Mouse (Mus musculus) cortical plate, adult 2 months (tissue): ENCODE data around the gene Pkmyt1. TPM values are rescaled to one million over a fixed set of nuclear protein-coding genes. Genes with fewer than 3 reads are reported as not detected.

ENCODE experiments used
- H3K27ac ChIP-seq: fragments of 200-500 bp; 2 replicates; pipeline ENCODE4 v1.5.1; 2012; ENCODE audit warnings: low read length, control low read depth, inconsistent platforms; ENCODE audit not compliant: insufficient read depth
- H3K4me1 ChIP-seq: fragments of 200-500 bp; 2 replicates; pipeline ENCODE4 v1.6.1; 2011; ENCODE audit warnings: low read length; ENCODE audit not compliant: control insufficient read depth, insufficient read depth
- H3K4me3 ChIP-seq: fragments of 200-500 bp; 2 replicates; pipeline ENCODE4 v1.5.1; 2011; ENCODE audit warnings: mild to moderate bottlenecking, low read length, control low read depth; ENCODE audit not compliant: insufficient read depth
- CTCF ChIP-seq: fragments of 200-500 bp; IDR thresholded peaks from 2 replicates; pipeline ENCODE4 v1.5.1; 2011; ENCODE audit warnings: mild to moderate bottlenecking, control low read depth, low read length; ENCODE audit not compliant: insufficient read depth; ENCODE audit errors: extremely low read depth
- POLR2A ChIP-seq: fragments of 200-500 bp; IDR thresholded peaks from 2 replicates; pipeline ENCODE4 v1.6.1; 2011; ENCODE audit warnings: mild to moderate bottlenecking, low read length, control low read depth; ENCODE audit not compliant: insufficient read depth; ENCODE audit errors: extremely low read depth
- polyA plus RNA-seq: library from polyadenylated mRNA; depleted of rRNA; stranded (reverse); fragments of >200 nt; gene quantifications from 2 replicates; pipeline ENCODE4 v1.2.3, GENCODE M21; 2012; rRNA removed

The Pkmyt1 gene
- 10.3 and 10.6 TPM in 2 replicates for polyA plus RNA-seq

DNA sequence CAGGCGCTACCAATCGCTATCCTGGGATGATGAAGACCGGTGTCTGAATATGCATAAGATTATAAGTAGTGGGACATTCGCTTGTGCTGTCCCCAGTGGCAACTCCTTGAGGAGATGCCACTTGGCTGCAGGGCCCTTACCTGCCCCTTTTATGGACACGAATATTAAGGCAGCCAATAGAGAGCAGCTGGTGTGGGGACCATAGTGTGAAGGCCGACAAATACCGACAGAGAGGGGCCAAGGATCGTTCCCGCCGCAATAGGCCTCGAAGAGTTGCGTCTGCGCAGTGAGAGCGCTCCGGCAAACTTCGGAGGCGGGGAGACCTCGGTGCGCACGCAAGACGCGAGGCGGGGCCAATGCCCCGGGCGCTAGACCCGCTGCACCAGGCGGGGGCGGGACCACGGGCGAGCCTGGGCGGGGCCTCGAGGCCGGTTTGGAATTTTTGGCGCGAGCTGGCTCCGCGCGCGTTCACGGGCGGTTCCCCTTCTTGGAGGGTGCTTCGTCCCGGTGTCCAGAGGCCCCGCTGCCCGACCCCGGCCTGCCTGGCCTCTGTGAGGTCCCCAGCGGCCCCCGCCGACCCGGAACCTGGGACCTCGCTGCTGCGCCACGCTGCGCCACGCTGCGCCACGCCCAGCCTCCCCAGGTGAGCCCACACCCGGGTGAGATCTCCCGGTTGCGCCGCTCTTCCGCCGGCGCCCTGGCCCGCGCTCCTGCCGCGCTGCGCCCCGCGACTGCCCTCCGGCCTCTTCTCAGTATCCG is at the start of gene Pkmyt1:
TSS of gene Pkmyt1 (plus strand) at position 338 of the 759 bp plus-strand sequence.
- peaks cover 2% of the 10 kb centered on the region; the same call in 1 of the 2 replicates for H3K4me1 ChIP-seq
- H3K27ac ChIP-seq = peak within 1 kb of the TSS; percentile 69; the same call in 1 of the 2 replicates
- TF ChIP-seq POLR2A (peak; percentile 85; the same call in 1 of the 2 replicates), CTCF (no peak)
- peak within 1 kb of the TSS; percentile 47 for H3K4me3 ChIP-seq

DNA sequence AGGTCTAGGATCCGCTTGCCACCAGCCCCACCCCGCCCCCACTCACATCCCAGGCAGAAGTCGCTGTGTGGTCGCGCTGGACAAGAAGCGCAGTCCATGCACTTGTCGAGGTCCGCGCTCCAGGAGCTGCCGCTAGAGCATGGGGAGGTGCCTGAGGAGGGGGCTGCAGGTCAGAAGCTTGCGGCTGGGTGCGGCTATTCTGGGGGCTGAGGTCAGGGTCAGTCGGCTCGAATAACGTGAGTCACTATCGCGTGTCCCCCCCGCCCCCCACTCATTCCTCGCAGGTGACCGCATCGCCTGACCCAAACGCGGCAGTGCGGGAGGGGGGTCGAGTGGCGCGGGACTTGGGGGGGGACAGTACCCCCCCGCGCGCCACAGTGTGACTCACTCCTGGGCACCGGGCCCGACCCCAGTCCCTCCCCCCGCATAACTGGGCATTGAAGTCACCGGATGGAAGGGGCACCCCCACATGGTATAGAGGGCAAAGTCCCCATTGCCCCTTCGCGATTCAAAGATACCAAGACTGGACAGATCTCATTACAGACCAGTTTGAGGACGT is 49.6 kb upstream of the Pkmyt1 start:
- H3K27ac ChIP-seq = no peak overlapping the region
- peak overlapping the region; percentile 34 for H3K4me3 ChIP-seq
- TF ChIP-seq POLR2A (no peak), CTCF (no peak)
- peaks cover 2% of the 10 kb centered on the region for H3K4me1 ChIP-seq

DNA sequence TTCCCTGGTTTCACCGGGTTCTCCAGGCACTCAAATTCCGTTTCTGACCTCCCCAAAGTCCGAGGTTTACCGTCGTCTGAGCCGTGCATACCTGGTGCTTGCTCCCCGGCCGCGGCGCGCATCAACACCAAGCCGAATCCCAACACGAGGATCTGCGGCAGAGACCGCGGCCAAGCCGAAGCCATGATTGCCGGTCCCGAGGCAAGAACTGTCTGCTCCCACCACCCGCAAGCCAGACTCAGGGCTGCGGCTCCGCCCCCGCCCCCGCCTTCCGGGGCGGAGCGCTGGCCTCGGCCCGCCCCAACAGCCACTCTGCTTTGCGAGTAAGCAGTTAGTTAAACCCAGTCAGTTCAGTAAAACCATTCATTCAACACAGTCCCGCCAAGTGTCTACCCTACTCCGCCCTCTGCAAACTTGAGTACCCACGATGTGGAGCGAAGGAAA is 48.9 kb upstream of the Pkmyt1 start, which contains the start of gene Tnfrsf12a:
TSS of gene Tnfrsf12a (minus strand) at position 233 of the 444 bp plus-strand sequence.
- Histone ChIP-seq H3K4me1 (peaks cover 2% of the 10 kb centered on the region), H3K4me3 (peak within 1 kb of the TSS; percentile 34), H3K27ac (no peak within 1 kb of the TSS)
- TF ChIP-seq CTCF = no peak
- TF ChIP-seq POLR2A = peak; percentile 86

DNA sequence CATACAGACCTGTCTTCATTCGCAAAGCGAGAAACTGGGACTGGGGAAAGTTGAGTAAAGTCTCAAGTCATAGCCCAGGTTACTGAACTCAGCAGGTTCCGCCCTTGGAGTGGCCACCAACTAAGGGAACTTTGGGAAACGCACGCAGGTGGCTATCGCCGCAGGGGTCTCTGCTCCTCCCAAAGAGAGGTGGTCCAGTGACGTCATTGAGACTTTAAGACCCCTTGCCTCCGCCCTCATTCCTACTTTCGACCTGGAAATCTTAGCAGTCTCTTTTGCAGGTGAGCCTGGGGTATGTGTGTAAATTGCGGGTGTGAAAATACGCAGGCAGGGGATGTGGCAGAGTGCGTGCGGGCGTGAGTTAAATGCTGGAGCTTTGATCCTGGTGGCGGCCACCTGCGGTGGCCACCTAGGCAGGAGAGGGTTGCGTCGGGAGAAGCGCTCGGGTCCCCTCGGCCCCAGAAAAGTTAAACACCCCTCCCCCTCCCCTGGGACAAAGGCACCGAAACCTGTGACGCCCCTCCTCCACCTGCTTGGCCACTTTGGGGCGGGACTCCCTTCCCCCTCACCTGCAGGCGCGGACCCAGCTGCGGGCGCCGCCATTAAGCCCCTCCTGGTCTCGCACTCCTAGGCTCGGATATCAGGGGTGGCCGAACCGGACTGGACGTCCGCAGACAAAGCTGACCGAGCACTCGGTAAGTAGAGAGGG is 46.9 kb upstream of the Pkmyt1 start, which contains the start of gene Cldn6:
TSS of gene Cldn6 (plus strand) at position 123 of the 709 bp plus-strand sequence.
- no peak within 1 kb of the TSS for H3K4me3 ChIP-seq
- TF ChIP-seq CTCF (no peak), POLR2A (no peak)
- H3K4me1 ChIP-seq = peaks cover 2% of the 10 kb centered on the region
- no peak within 1 kb of the TSS for H3K27ac ChIP-seq

DNA sequence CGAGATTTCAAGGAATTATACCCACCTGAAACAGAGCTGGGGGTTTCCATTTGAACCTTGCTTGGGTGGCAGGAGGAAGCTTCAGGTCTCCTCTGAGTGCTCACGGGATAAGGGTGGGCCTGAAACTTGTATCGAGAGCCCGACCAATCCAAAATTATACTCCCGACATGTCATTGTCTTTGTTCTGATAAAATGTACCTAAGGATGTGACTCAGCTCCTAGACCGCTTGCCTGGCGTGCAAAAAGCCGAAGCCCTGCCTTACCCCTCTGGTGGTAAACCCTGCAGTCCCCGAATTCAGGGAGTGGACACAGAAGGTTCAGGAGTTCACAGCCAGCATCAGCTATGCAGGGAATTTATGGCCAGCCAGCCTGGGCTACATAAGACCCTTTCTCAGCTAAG is 45.8 kb upstream of the Pkmyt1 start:
- TF ChIP-seq CTCF = no peak
- TF ChIP-seq POLR2A = no peak

DNA sequence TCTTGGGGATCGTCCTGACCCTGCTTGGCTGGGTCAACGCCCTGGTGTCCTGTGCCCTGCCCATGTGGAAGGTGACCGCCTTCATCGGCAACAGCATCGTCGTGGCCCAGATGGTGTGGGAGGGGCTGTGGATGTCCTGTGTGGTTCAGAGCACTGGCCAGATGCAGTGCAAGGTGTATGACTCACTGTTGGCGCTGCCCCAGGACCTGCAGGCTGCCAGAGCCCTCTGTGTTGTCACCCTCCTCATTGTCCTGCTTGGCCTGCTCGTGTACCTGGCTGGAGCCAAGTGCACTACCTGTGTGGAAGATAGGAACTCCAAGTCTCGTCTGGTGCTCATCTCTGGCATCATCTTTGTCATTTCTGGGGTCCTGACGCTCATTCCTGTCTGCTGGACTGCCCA is 45.0 kb upstream of the Pkmyt1 start:
- H3K4me3 ChIP-seq = no peak overlapping the region
- H3K27ac ChIP-seq = no peak overlapping the region
- no peak for TF ChIP-seq CTCF
- no peak for TF ChIP-seq POLR2A
- H3K4me1 ChIP-seq = no peaks in the 10 kb centered on the region; the same call in 1 of the 2 replicates

More for the DNA sequence above, 45.8 kb upstream of the Pkmyt1 start:
- H3K27ac ChIP-seq = no peak overlapping the region
- H3K4me1 ChIP-seq = no peaks in the 10 kb centered on the region; the same call in 1 of the 2 replicates
- no peak overlapping the region for H3K4me3 ChIP-seq

DNA sequence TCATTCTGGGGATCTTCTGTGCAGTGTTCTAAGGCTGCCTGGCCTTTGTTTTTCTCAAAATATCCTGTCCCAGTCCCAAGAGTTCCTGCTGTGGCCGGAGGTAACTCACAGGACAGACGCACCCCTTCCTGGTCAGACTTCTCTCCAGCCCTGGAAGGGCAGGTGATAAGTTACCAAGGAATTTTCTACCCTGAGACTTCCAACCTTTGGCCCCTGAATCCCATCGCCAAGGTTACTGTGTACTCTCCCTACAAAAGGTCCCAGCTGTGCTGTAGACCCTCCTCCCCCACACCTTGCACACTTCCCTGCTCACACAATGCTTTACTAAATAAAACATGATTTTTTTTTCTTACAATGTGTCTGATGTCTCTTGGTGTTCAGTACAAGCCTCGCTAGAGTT is 44.0 kb upstream of the Pkmyt1 start:
- TF ChIP-seq POLR2A (no peak), CTCF (no peak)
- Histone ChIP-seq H3K27ac (no peak overlapping the region), H3K4me3 (no peak overlapping the region), H3K4me1 (no peaks in the 10 kb centered on the region)

DNA sequence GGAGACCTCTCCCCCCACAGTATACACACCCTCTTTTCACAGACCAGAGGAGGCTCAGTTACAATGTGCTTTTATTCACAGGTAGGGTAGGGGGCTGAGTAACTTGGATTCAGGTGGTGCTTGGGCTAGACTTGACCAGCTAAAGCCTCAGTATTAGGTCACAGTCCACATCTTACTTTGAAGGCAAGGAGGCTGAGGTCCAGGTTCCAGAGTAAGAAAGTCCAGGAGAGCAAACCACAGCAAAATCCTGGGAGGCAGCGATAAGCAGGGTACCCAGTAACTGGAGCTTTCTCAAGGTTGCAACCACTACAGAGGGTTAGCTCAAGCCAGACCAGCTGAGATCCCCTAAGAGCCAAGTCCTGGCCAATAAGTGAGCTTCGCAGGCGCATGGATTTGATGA is 43.6 kb upstream of the Pkmyt1 start:
- H3K4me1 ChIP-seq = no peaks in the 10 kb centered on the region
- TF ChIP-seq CTCF = no peak
- no peak for TF ChIP-seq POLR2A

DNA sequence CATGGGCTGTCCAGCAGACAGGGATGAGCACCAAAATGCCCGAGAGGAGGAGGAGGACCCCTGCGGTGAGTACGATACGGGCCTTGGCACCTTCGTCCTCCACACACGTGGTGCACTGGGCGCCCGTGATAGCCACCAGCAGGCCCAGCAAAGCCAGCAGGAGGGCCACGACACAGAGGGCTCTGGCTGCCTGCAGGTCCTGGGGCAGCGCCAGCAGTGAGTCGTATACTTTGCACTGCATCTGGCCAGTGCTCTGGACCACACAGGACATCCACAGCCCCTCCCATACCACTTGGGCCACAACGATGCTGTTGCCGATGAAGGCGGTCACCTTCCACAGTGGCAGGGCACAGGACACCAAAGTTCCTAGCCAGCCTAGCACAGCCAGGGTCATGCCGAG is 42.9 kb upstream of the Pkmyt1 start:
- H3K4me3 ChIP-seq = no peak overlapping the region
- H3K27ac ChIP-seq = no peak overlapping the region
- no peaks in the 10 kb centered on the region for H3K4me1 ChIP-seq
- TF ChIP-seq CTCF (no peak), POLR2A (no peak)

More for the DNA sequence above, 43.6 kb upstream of the Pkmyt1 start:
- Histone ChIP-seq H3K27ac (no peak overlapping the region), H3K4me3 (no peak overlapping the region)
